9 mouse cellular contexts compared by ENCODE assay signal in the genomic region with DNA sequence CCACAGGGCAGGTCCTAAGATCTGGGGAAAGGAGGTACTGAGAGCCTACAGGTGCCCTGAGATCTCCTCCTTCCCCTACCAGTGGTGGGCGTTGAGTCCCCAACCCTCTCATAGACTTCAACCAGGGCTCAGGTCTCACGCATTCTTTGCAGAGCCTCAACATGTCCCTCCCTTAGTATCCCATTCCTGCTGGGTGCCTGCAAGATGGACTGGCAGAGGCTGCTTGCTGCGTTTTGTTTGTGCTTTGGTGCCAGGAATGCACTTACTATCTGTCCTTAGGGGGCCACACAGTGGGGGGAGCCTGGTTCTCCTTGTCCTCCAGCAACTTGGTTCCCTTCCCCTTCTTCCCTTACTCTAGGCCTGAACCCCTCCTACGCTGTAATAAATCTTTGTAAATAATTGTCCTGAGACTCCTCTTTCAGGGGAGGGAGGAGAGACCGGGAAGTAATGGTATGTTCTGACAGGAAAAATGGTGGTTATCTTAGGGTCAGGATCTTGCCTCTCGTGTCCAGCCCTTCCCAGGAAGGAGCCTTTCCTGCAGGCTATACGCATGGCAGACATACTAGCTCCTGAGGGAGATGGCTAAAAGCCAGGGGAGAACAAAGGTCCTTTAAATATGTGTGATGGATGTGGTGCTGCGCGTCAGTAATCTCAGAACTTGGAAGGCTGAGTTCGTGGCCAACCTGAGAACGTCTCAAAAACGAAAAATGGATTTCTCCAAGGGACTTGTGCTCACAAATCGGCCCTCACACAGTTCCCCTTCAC. TPM values are rescaled to one million over a fixed set of nuclear protein-coding genes. Genes with fewer than 3 reads are reported as not detected.
A peak's percentile ranks its signal among the peaks of the same experiment; 100 is the strongest.
DNase-seq lines count a peak whose midpoint lies in the region; ATAC-seq and TF ChIP-seq lines count a peak whose summit lies in the region.
"Had no signal": no experiment of that assay in that cellular context is flagged by ENCODE, and none has a peak within 500 bp of the region (broad histone marks: within the 10 kb centered on the region; RNA-seq: fewer than 3 reads in every experiment).

No protein-coding gene starts in this region.

- 0 out of 2 replicates have a peak, but pooled peaks have one; percentile 3 for ATAC-seq in forebrain, embryonic 14.5 days
- ATAC-seq in limb, embryonic 14.5 days (ENCODE audit: low FRiP score, low read depth): 0 out of 2 replicates have a peak, but pooled peaks have one; percentile 3
- ATAC-seq in neural tube, embryonic 15.5 days (ENCODE audit: low FRiP score): no peak
- no peak; the same call in 1 of the 2 replicates for ATAC-seq in megakaryocyte progenitor cell, adult 5-6 weeks (replicated peaks; ENCODE audit: poor library complexity)

- peak overlapping the region; percentile 64 for H3K4me3 ChIP-seq in spleen, adult 2 months (ENCODE audit: extremely low read depth, insufficient read depth, insufficient read length)
- H3K4me3 ChIP-seq in forebrain, embryonic 14.5 days (ENCODE audit: low read depth, low read length): peak overlapping the region; percentile 68
- peak overlapping the region; percentile 69 for H3K4me3 ChIP-seq in limb, embryonic 14.5 days (replicated peaks; ENCODE audit: low read length)
- peak overlapping the region; percentile 75 for H3K4me3 ChIP-seq in neural tube, embryonic 15.5 days (replicated peaks)

- H3K4me2 ChIP-seq in forebrain, embryonic 14.5 days (ENCODE audit: low read length): peak overlapping the region; percentile 91
- H3K4me2 ChIP-seq in limb, embryonic 14.5 days (replicated peaks; ENCODE audit: low read depth, low read length, severe bottlenecking): peak overlapping the region; percentile 74
- peak overlapping the region; percentile 82 for H3K4me2 ChIP-seq in neural tube, embryonic 15.5 days

- WGBS in spleen, adult 2 months: 21% methylated on average over 13 of the region's 13 CpGs
- WGBS in forebrain, embryonic 14.5 days: 9% methylated on average over 13 of the region's 13 CpGs
- 10% methylated on average over 13 of the region's 13 CpGs for WGBS in limb, embryonic 14.5 days
- 8% methylated on average over 13 of the region's 13 CpGs for WGBS in neural tube, embryonic 15.5 days

- DNase-seq in spleen, adult 2 months (ENCODE audit: low read depth in 1 of 2, low spot score in 2 of 2): no peak
- DNase-seq in spleen, postnatal 14 days (ENCODE audit: low spot score in 2 of 2): no peak
- no peak for DNase-seq in forebrain, embryonic 14.5 days (ENCODE audit: low spot score)
- DNase-seq in limb, embryonic 14.5 days (ENCODE audit: low spot score): peak; percentile 16
- no peak for DNase-seq in thymus, postnatal 14 days
- no peak for DNase-seq in adrenal gland, adult 8-10 months

- no peaks in the 10 kb centered on the region for H3K9me3 ChIP-seq in forebrain, embryonic 14.5 days (replicated peaks; ENCODE audit: control insufficient read depth, low read length)
- no peaks in the 10 kb centered on the region for H3K9me3 ChIP-seq in limb, embryonic 14.5 days (ENCODE audit: control insufficient read depth, low read length)
- no peaks in the 10 kb centered on the region for H3K9me3 ChIP-seq in neural tube, embryonic 15.5 days (replicated peaks)

- H3K27me3 ChIP-seq in spleen, adult 2 months (ENCODE audit: control insufficient read depth, insufficient read depth, low read length): no peaks in the 10 kb centered on the region
- no peaks in the 10 kb centered on the region for H3K27me3 ChIP-seq in forebrain, embryonic 14.5 days (replicated peaks; ENCODE audit: control insufficient read depth, insufficient read depth, low read length)
- no peaks in the 10 kb centered on the region for H3K27me3 ChIP-seq in limb, embryonic 14.5 days (ENCODE audit: control insufficient read depth, insufficient read depth, low read length)
- H3K27me3 ChIP-seq in neural tube, embryonic 15.5 days (replicated peaks): peaks cover 21% of the 10 kb centered on the region

- no peaks in the 10 kb centered on the region for H3K36me3 ChIP-seq in spleen, adult 2 months (ENCODE audit: control insufficient read depth, insufficient read depth, low read length)
- no peaks in the 10 kb centered on the region for H3K36me3 ChIP-seq in forebrain, embryonic 14.5 days (ENCODE audit: control insufficient read depth, insufficient read depth, low read length)
- no peaks in the 10 kb centered on the region for H3K36me3 ChIP-seq in limb, embryonic 14.5 days (ENCODE audit: control insufficient read depth, insufficient read depth, low read length)
- H3K36me3 ChIP-seq in neural tube, embryonic 15.5 days: no peaks in the 10 kb centered on the region

- TF ChIP-seq CTCF in spleen, adult 2 months (IDR thresholded peaks at IDR 0.05; ENCODE audit: extremely low read depth, insufficient read depth, insufficient read length, insufficient replicate concordance): no peak

- peaks cover 9% of the 10 kb centered on the region; the same call in 1 of the 2 replicates for H3K4me1 ChIP-seq in spleen, adult 2 months (ENCODE audit: control insufficient read depth, insufficient read depth, insufficient read length)
- H3K4me1 ChIP-seq in forebrain, embryonic 14.5 days (ENCODE audit: control insufficient read depth, insufficient read depth, low read length): peaks cover 16% of the 10 kb centered on the region
- H3K4me1 ChIP-seq in limb, embryonic 14.5 days (ENCODE audit: control insufficient read depth, insufficient read depth, low read length): peaks cover 19% of the 10 kb centered on the region
- peaks cover 56% of the 10 kb centered on the region for H3K4me1 ChIP-seq in neural tube, embryonic 15.5 days

- peak overlapping the region; percentile 75 for H3K9ac ChIP-seq in forebrain, embryonic 14.5 days (ENCODE audit: low read length)
- H3K9ac ChIP-seq in limb, embryonic 14.5 days (ENCODE audit: low read depth, low read length, severe bottlenecking): peak overlapping the region; percentile 43
- H3K9ac ChIP-seq in neural tube, embryonic 15.5 days (replicated peaks): peak overlapping the region; percentile 43

- H3K27ac ChIP-seq in spleen, adult 2 months (ENCODE audit: insufficient read depth, low read length): peak overlapping the region; percentile 68
- peak overlapping the region; percentile 66; the same call in 1 of the 2 replicates for H3K27ac ChIP-seq in forebrain, embryonic 14.5 days (ENCODE audit: low read depth, low read length)
- H3K27ac ChIP-seq in limb, embryonic 14.5 days (replicated peaks; ENCODE audit: low read depth, low read length): peak overlapping the region; percentile 58
- H3K27ac ChIP-seq in neural tube, embryonic 15.5 days (replicated peaks): peak overlapping the region; percentile 95

- no peak for TF ChIP-seq POLR2A in spleen, adult 2 months (IDR thresholded peaks at IDR 0.05; ENCODE audit: low read depth, low read length)
- TF ChIP-seq POLR2A in limb, embryonic 14.5 days (IDR thresholded peaks at IDR 0.05; ENCODE audit: borderline replicate concordance, extremely low read depth, insufficient read depth, insufficient read length): no peak

RNA-seq across cellular contexts. Expression of a gene that starts 0.6 kb away (rescaled TPM):
- 70.7 and 80.2 TPM in 2 replicates for polyA plus RNA-seq in spleen, adult 2 months (2012; rRNA removed)
- polyA plus RNA-seq in forebrain, embryonic 14.5 days (2014; fragmentation: Nextera tagmentation; extraction: Ambion mirVana): 43.8 and 46.6 TPM in 2 replicates
- polyA plus RNA-seq in limb, embryonic 14.5 days (2012; rRNA removed): 78.2 and 116 TPM in 2 replicates
- 36.9 and 42.6 TPM in 2 replicates for polyA plus RNA-seq in limb, embryonic 14.5 days (2014; fragmentation: Nextera tagmentation; extraction: Ambion mirVana)
- polyA plus RNA-seq in neural tube, embryonic 15.5 days (2015; fragmentation: Nextera tagmentation; extraction: Ambion mirVana): 31.6 and 37.6 TPM in 2 replicates
- 11.1 and 12.0 TPM in 2 replicates for total RNA-seq in megakaryocyte progenitor cell, adult 5-6 weeks (2015)
- total RNA-seq in megakaryocyte progenitor cell, adult 5-6 weeks (2017): 17.8 and 23.1 TPM in 2 replicates
- total RNA-seq in adrenal gland, adult 8-10 months (2022): 10 to 100 TPM; 22.4 to 33.9 (median 29.1) TPM

RNA-seq across cellular contexts. Expression of a gene that starts 9.4 kb away (rescaled TPM):
- 0.27 and 0.44 TPM in 2 replicates for polyA plus RNA-seq in spleen, adult 2 months (2012; rRNA removed)
- 33.1 and 42.2 TPM in 2 replicates for polyA plus RNA-seq in forebrain, embryonic 14.5 days (2014; fragmentation: Nextera tagmentation; extraction: Ambion mirVana)
- 3.5 and 3.6 TPM in 2 replicates for polyA plus RNA-seq in limb, embryonic 14.5 days (2012; rRNA removed)
- polyA plus RNA-seq in limb, embryonic 14.5 days (2014; fragmentation: Nextera tagmentation; extraction: Ambion mirVana): 2.9 and 3.6 TPM in 2 replicates
- 2.5 and 3.7 TPM in 2 replicates for polyA plus RNA-seq in neural tube, embryonic 15.5 days (2015; fragmentation: Nextera tagmentation; extraction: Ambion mirVana)
- not detected in 2 replicates for total RNA-seq in megakaryocyte progenitor cell, adult 5-6 weeks (2015)
- not detected in 2 replicates for total RNA-seq in megakaryocyte progenitor cell, adult 5-6 weeks (2017)
- under 1 TPM in 3 of 4 experiments, not detected in 1; 0.20 to 0.73 (median 0.56) TPM for total RNA-seq in adrenal gland, adult 8-10 months (2022)
- total RNA-seq: neutrophil, adult 5-6 weeks had no signal

RNA-seq across cellular contexts. Expression of a gene that starts 26.0 kb away (rescaled TPM):
- 0.42 and 0.43 TPM in 2 replicates for polyA plus RNA-seq in spleen, adult 2 months (2012; rRNA removed)
- polyA plus RNA-seq in forebrain, embryonic 14.5 days (2014; fragmentation: Nextera tagmentation; extraction: Ambion mirVana): 0.23 TPM in 1 of 2 replicates, not detected in the other
- 12.3 and 13.2 TPM in 2 replicates for polyA plus RNA-seq in limb, embryonic 14.5 days (2012; rRNA removed)
- polyA plus RNA-seq in limb, embryonic 14.5 days (2014; fragmentation: Nextera tagmentation; extraction: Ambion mirVana): 10.9 and 18.1 TPM in 2 replicates
- 1.4 and 1.7 TPM in 2 replicates for polyA plus RNA-seq in neural tube, embryonic 15.5 days (2015; fragmentation: Nextera tagmentation; extraction: Ambion mirVana)
- total RNA-seq in megakaryocyte progenitor cell, adult 5-6 weeks (2015): not detected in 2 replicates
- total RNA-seq in megakaryocyte progenitor cell, adult 5-6 weeks (2017): not detected in 2 replicates
- 1 to 10 TPM in 1 of 4 experiments, under 1 TPM in 2, not detected in 1; 0.37 to 1.0 (median 0.73) TPM for total RNA-seq in adrenal gland, adult 8-10 months (2022)
- total RNA-seq: neutrophil, adult 5-6 weeks had no signal

RNA-seq across cellular contexts. Expression of a gene that starts 28.1 kb away (rescaled TPM):
- not detected in 2 replicates for polyA plus RNA-seq in spleen, adult 2 months (2012; rRNA removed)
- polyA plus RNA-seq in forebrain, embryonic 14.5 days (2014; fragmentation: Nextera tagmentation; extraction: Ambion mirVana): 64.1 and 90.9 TPM in 2 replicates
- 0.14 and 0.52 TPM in 2 replicates for polyA plus RNA-seq in limb, embryonic 14.5 days (2012; rRNA removed)
- not detected in 2 replicates for polyA plus RNA-seq in limb, embryonic 14.5 days (2014; fragmentation: Nextera tagmentation; extraction: Ambion mirVana)
- polyA plus RNA-seq in neural tube, embryonic 15.5 days (2015; fragmentation: Nextera tagmentation; extraction: Ambion mirVana): 13.7 and 16.3 TPM in 2 replicates
- total RNA-seq in megakaryocyte progenitor cell, adult 5-6 weeks (2015): not detected in 2 replicates
- total RNA-seq in megakaryocyte progenitor cell, adult 5-6 weeks (2017): not detected in 2 replicates
- not detected for total RNA-seq in adrenal gland, adult 8-10 months (2022)
- total RNA-seq: neutrophil, adult 5-6 weeks had no signal

RNA-seq across cellular contexts. Expression of a gene that starts 28.7 kb away (rescaled TPM):
- 0.07 TPM in 1 of 2 replicates, not detected in the other for polyA plus RNA-seq in spleen, adult 2 months (2012; rRNA removed)
- 0.32 and 0.36 TPM in 2 replicates for polyA plus RNA-seq in forebrain, embryonic 14.5 days (2014; fragmentation: Nextera tagmentation; extraction: Ambion mirVana)
- polyA plus RNA-seq in limb, embryonic 14.5 days (2012; rRNA removed): 1.4 and 2.2 TPM in 2 replicates
- polyA plus RNA-seq in limb, embryonic 14.5 days (2014; fragmentation: Nextera tagmentation; extraction: Ambion mirVana): 0.51 and 1.3 TPM in 2 replicates
- 2.2 and 2.9 TPM in 2 replicates for polyA plus RNA-seq in neural tube, embryonic 15.5 days (2015; fragmentation: Nextera tagmentation; extraction: Ambion mirVana)
- not detected in 2 replicates for total RNA-seq in megakaryocyte progenitor cell, adult 5-6 weeks (2015)
- total RNA-seq in megakaryocyte progenitor cell, adult 5-6 weeks (2017): not detected in 2 replicates
- total RNA-seq in adrenal gland, adult 8-10 months (2022): 1,000 to 10,000 TPM in 1 of 4 experiments, 100 to 1,000 TPM in 3; 210 to 1,003 (median 584) TPM
- total RNA-seq: neutrophil, adult 5-6 weeks had no signal

Comparison
In these comparisons a context has a peak if more than half of its experiments do, and no peak if none do; other contexts are left out.
1. ATAC-seq: peak in forebrain, embryonic 14.5 days (single experiment) and limb, embryonic 14.5 days (single experiment); none in neural tube, embryonic 15.5 days (single experiment) and megakaryocyte progenitor cell, adult 5-6 weeks (single experiment).
2. Peak in every context shown above with its lines, with median percentiles within 50 percentile points of each other: H3K27ac ChIP-seq, H3K4me3 ChIP-seq, H3K4me2 ChIP-seq and H3K9ac ChIP-seq.